Mouse (Mus musculus) NIH3T3 (cell line): ENCODE data around the gene Gm20767.
"Not testable (repeated sequence)": the region's sequence is repeated elsewhere in the genome, so short reads cannot be mapped to it uniquely, and the experiment has no call there.

Experiments used
- DNase-seq: peaks from one replicate; pipeline ENCODE4 v3.0.0-alpha.2; 2012; ENCODE audit warnings: low read depth

Gene Gm20767

GRCm38 (mm10) chr13:120139946-120140345, at the start of gene Gm20767:
Gene Gm20767 (plus strand): TSS chr13:120140246.
- not testable (repeated sequence) for DNase-seq

GRCm38 (mm10) chr13:120092950-120093349, 47.1 kb upstream of the Gm20767 start:
- not testable (repeated sequence) for DNase-seq

GRCm38 (mm10) chr13:120096241-120096937, 43.7 kb upstream of the Gm20767 start:
- not testable (repeated sequence) for DNase-seq

- DNase-seq: not testable (repeated sequence)
Observed at GRCm38 (mm10) chr13:120096938-120097256, 43.1 kb upstream of the Gm20767 start.

GRCm38 (mm10) chr13:120099327-120099726, 40.7 kb upstream of the Gm20767 start:
- not testable (repeated sequence) for DNase-seq

GRCm38 (mm10) chr13:120106504-120106903, 33.5 kb upstream of the Gm20767 start:
- DNase-seq: not testable (repeated sequence)

GRCm38 (mm10) chr13:120107000-120107399, 33.0 kb upstream of the Gm20767 start:
- not testable (repeated sequence) for DNase-seq

- DNase-seq: not testable (repeated sequence)
Observed at GRCm38 (mm10) chr13:120142348-120142747, 2.3 kb downstream of the Gm20767 start.

GRCm38 (mm10) chr13:120149660-120150407, 9.8 kb downstream of the Gm20767 start:
- not testable (repeated sequence) for DNase-seq

- DNase-seq: not testable (repeated sequence)
Observed at GRCm38 (mm10) chr13:120150589-120150988, 10.5 kb downstream of the Gm20767 start.

GRCm38 (mm10) chr13:120168301-120168700, 28.3 kb downstream of the Gm20767 start:
- DNase-seq: not testable (repeated sequence)

GRCm38 (mm10) chr13:120172133-120172532, 32.1 kb downstream of the Gm20767 start, which contains the start of gene Gm21818:
Gene Gm21818 (plus strand): TSS chr13:120172433.
- not testable (repeated sequence) for DNase-seq

GRCm38 (mm10) chr13:120196189-120196821, 56.3 kb downstream of the Gm20767 start:
- DNase-seq: not testable (repeated sequence)
